Mouse (Mus musculus): ENCODE data around the gene Klf15.

The Klf15 gene

GRCm38 (mm10) chr6:90462181-90462706, at the start of gene Klf15:
TSS of gene Klf15 (plus strand) at chr6:90462576.
- DNase-seq, result no peak

GRCm38 (mm10) chr6:90422565-90422964, 39.8 kb upstream of the Klf15 start:
- DNase-seq, result peak; percentile 58 to 63

GRCm38 (mm10) chr6:90425361-90425760, 37.0 kb upstream of the Klf15 start:
- no peak for DNase-seq

- no peak for DNase-seq
Observed at GRCm38 (mm10) chr6:90426003-90426402, 36.4 kb upstream of the Klf15 start.

- DNase-seq, result peak; percentile 20 to 32
Observed at GRCm38 (mm10) chr6:90428380-90428974, 33.9 kb upstream of the Klf15 start, which contains the start of gene Cfap100. TSS of gene Cfap100 (minus strand) at chr6:90428797.

- no peak for DNase-seq
Observed at GRCm38 (mm10) chr6:90429911-90430310, 32.5 kb upstream of the Klf15 start.

GRCm38 (mm10) chr6:90431487-90431886, 30.9 kb upstream of the Klf15 start:
- DNase-seq, result no peak

- DNase-seq, result no peak
Observed at GRCm38 (mm10) chr6:90434687-90435086, 27.7 kb upstream of the Klf15 start.

- peak; percentile 23 to 38 for DNase-seq
Observed at GRCm38 (mm10) chr6:90435195-90435618, 27.2 kb upstream of the Klf15 start.

- no peak for DNase-seq
Observed at GRCm38 (mm10) chr6:90436192-90436907, 26.0 kb upstream of the Klf15 start.

- no peak for DNase-seq
Observed at GRCm38 (mm10) chr6:90437041-90437440, 25.3 kb upstream of the Klf15 start.

- DNase-seq, result no peak
Observed at GRCm38 (mm10) chr6:90446883-90447282, 15.5 kb upstream of the Klf15 start.

GRCm38 (mm10) chr6:90450179-90450578, 12.2 kb upstream of the Klf15 start:
- DNase-seq, result no peak

- DNase-seq, result no peak
Observed at GRCm38 (mm10) chr6:90450697-90451096, 11.7 kb upstream of the Klf15 start.

- DNase-seq, result no peak
Observed at GRCm38 (mm10) chr6:90451512-90451911, 10.9 kb upstream of the Klf15 start.

GRCm38 (mm10) chr6:90452603-90453002, 9.8 kb upstream of the Klf15 start:
- no peak for DNase-seq

GRCm38 (mm10) chr6:90453751-90454150, 8.6 kb upstream of the Klf15 start:
- DNase-seq, result no peak

- DNase-seq, result no peak
Observed at GRCm38 (mm10) chr6:90457421-90457820, 5.0 kb upstream of the Klf15 start.

- DNase-seq, result no peak
Observed at GRCm38 (mm10) chr6:90461181-90461580, 1.2 kb upstream of the Klf15 start.

- DNase-seq, result no peak
Observed at GRCm38 (mm10) chr6:90461771-90462170, 605 bp upstream of the Klf15 start.

- no peak for DNase-seq
Observed at GRCm38 (mm10) chr6:90462841-90463227, 458 bp downstream of the Klf15 start.

- peak; percentile 21 to 25 for DNase-seq
Observed at GRCm38 (mm10) chr6:90463228-90463862, 969 bp downstream of the Klf15 start.

GRCm38 (mm10) chr6:90463890-90464421, 1.6 kb downstream of the Klf15 start:
- DNase-seq, result no peak
